Mouse (Mus musculus): Measurements from ENCODE around the gene Mllt10. TPM values are rescaled to one million over a fixed set of nuclear protein-coding genes. Genes with fewer than 3 reads are reported as not detected.

Mllt10 gene
- polyA plus RNA-seq, 2 experiments: 14.4 to 16.4 TPM

DNA sequence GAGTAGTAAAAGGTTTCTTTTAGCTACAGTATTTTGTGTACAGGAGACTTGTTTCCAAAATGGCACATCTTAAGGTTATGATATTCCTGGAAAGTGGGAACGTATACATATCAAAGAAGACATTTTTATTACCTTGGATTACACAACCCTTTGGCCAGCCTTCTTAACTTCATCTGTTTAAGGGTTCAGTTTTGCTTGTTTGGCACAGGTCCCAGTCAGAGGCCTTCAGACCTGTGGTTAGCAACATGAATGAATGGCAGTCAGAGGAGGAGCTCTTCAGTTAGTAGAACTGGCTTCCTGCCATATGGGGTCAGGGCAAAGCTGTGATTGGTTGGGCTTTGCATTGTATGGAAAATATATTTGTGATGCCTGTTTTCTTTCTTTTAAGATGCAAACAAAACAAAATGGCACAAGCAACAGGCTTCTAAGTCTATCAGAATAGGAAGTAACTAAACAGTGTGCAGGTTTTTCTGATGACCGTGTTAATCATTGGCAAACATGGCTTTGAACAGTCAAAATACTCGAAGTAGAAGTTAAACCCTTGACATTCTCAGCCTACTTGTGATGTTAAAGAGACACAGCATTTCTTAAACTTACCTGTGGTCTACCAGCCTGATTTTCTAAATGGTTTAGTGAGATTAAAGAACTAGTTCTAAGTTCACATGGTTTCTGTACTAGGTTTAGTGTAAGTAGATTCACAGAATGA lies 140.8 kb downstream of the Mllt10 start:
- no peak overlapping the region for H3K9ac ChIP-seq (replicated peaks)
- no peaks in the 10 kb centered on the region for H3K27me3 ChIP-seq (ENCODE audit: control insufficient read depth, insufficient read depth, low read length)
- DNase-seq (ENCODE audit: low read depth in 3 of 3, low spot score in 3 of 3) (no peak), ATAC-seq (ENCODE audit: insufficient read depth) (no peak)
- no peaks in the 10 kb centered on the region for H3K4me1 ChIP-seq (replicated peaks; ENCODE audit: control insufficient read depth in 2 of 2, insufficient read depth in 2 of 2, low read length in 1 of 2)
- whole genome bisulfite sequencing (ENCODE audit: insufficient replicate concordance): 72% methylated on average over 3 of the region's 3 CpGs
- no peak overlapping the region for H3K4me2 ChIP-seq (ENCODE audit: low read depth)
- TF ChIP-seq EP300 (IDR thresholded peaks at IDR 0.05; ENCODE audit: low read depth): no peak
- TF ChIP-seq CTCF (IDR thresholded peaks at IDR 0.05; ENCODE audit: low read depth): no peak
- H3K36me3 ChIP-seq (replicated peaks; ENCODE audit: control insufficient read depth, insufficient read depth, low read depth): peaks cover 16% of the 10 kb centered on the region
- H3K27ac ChIP-seq: no peak overlapping the region
- no peak overlapping the region for H3K4me3 ChIP-seq (ENCODE audit: insufficient read depth in 1 of 2, low read depth in 2 of 2, low read length in 2 of 2)
- H3K9me3 ChIP-seq (ENCODE audit: control insufficient read depth, low read length): no peaks in the 10 kb centered on the region

DNA sequence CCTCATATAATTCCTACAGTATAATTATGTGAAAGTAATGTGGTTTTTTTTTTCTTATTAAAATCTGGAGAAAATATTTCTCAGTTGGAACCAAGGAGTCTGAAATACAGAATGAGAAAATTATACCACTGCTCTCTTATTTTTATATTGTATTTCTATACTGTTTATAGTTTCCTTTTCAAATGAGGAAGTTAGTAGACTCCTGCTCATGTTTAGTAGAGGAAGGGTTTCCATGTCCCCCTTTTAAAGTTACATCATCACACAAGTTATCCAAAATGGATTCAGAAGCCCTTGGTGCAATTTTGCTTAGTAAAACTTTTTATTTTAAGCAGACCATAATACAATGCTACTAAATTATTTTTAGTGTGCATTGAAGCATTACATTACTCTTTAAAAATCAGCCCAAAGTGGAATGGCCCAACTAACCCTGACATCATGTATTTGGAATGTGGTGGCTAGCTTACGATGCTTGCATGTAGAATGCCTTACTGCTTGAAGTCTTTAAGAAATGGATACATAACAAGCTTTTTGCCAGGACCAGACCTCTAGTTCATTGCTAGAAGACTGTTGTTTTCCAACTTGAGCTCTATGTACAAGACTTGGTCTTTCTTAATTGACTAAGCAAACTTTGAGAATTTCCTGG lies 146.9 kb downstream of the Mllt10 start:
- no peak for ATAC-seq (ENCODE audit: insufficient read depth)
- no peak overlapping the region for H3K4me3 ChIP-seq (ENCODE audit: insufficient read depth in 1 of 2, low read depth in 2 of 2, low read length in 2 of 2)
- no peaks in the 10 kb centered on the region for H3K9me3 ChIP-seq (ENCODE audit: control insufficient read depth, low read length)
- no peak overlapping the region for H3K27ac ChIP-seq
- DNase-seq (ENCODE audit: low read depth in 3 of 3, low spot score in 3 of 3): no peak
- peaks cover 34% of the 10 kb centered on the region for H3K36me3 ChIP-seq (replicated peaks; ENCODE audit: control insufficient read depth, insufficient read depth, low read depth)
- H3K4me1 ChIP-seq (replicated peaks; ENCODE audit: control insufficient read depth in 2 of 2, insufficient read depth in 2 of 2, low read length in 1 of 2): no peaks in the 10 kb centered on the region
- H3K9ac ChIP-seq (replicated peaks): no peak overlapping the region
- H3K4me2 ChIP-seq (ENCODE audit: low read depth): no peak overlapping the region
- no peak for TF ChIP-seq CTCF (IDR thresholded peaks at IDR 0.05; ENCODE audit: low read depth)
- no peak for TF ChIP-seq EP300 (IDR thresholded peaks at IDR 0.05; ENCODE audit: low read depth)
- H3K27me3 ChIP-seq (ENCODE audit: control insufficient read depth, insufficient read depth, low read length): no peaks in the 10 kb centered on the region
- 91% methylated on average over 1 of the region's 1 CpGs for WGBS (ENCODE audit: insufficient replicate concordance)

DNA sequence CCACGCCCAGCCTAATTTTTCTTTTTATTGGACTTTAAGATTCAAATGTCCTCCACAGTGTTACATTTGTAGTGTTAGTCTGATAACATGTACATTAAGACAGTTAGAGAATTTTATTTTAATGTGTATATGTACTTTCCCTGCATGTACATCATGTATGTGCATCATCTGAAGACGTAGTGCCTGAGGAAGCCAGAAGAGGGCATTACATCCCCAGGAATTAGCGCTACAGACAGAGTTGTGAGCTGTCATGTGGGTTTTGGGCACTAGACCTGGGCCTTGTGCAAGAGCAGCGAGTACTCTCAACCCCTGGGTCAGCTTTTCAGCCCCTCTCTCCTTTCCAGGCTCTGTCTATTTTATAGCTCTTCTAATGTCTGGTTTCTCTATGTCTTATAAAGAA lies 147.9 kb downstream of the Mllt10 start:
- WGBS (ENCODE audit: insufficient replicate concordance): 86% methylated on average over 4 of the region's 4 CpGs
- H3K4me2 ChIP-seq (ENCODE audit: low read depth): no peak overlapping the region
- TF ChIP-seq EP300 (IDR thresholded peaks at IDR 0.05; ENCODE audit: low read depth): no peak
- peak; percentile 34 for TF ChIP-seq CTCF (IDR thresholded peaks at IDR 0.05; ENCODE audit: low read depth)
- no peak overlapping the region for H3K27ac ChIP-seq
- ATAC-seq (ENCODE audit: insufficient read depth) (no peak), DNase-seq (ENCODE audit: low read depth in 3 of 3, low spot score in 3 of 3) (no peak)
- H3K4me3 ChIP-seq (ENCODE audit: insufficient read depth in 1 of 2, low read depth in 2 of 2, low read length in 2 of 2): no peak overlapping the region
- H3K9ac ChIP-seq (replicated peaks): no peak overlapping the region
- peaks cover 33% of the 10 kb centered on the region for H3K36me3 ChIP-seq (replicated peaks; ENCODE audit: control insufficient read depth, insufficient read depth, low read depth)
- no peaks in the 10 kb centered on the region for H3K27me3 ChIP-seq (ENCODE audit: control insufficient read depth, insufficient read depth, low read length)
- no peaks in the 10 kb centered on the region for H3K4me1 ChIP-seq (replicated peaks; ENCODE audit: control insufficient read depth in 2 of 2, insufficient read depth in 2 of 2, low read length in 1 of 2)
- no peaks in the 10 kb centered on the region for H3K9me3 ChIP-seq (ENCODE audit: control insufficient read depth, low read length)

GRCm38 (mm10) chr2:18205118-18205517 lies 150.1 kb downstream of the Mllt10 start:
- Histone ChIP-seq H3K27me3 (ENCODE audit: control insufficient read depth, insufficient read depth, low read length) (no peaks in the 10 kb centered on the region), H3K27ac (no peak overlapping the region), H3K9me3 (ENCODE audit: control insufficient read depth, low read length) (no peaks in the 10 kb centered on the region), H3K4me1 (replicated peaks; ENCODE audit: control insufficient read depth in 2 of 2, insufficient read depth in 2 of 2, low read length in 1 of 2) (no peaks in the 10 kb centered on the region), H3K4me3 (ENCODE audit: insufficient read depth in 1 of 2, low read depth in 2 of 2, low read length in 2 of 2) (no peak overlapping the region), H3K36me3 (replicated peaks; ENCODE audit: control insufficient read depth, insufficient read depth, low read depth) (peaks cover 47% of the 10 kb centered on the region), H3K4me2 (ENCODE audit: low read depth) (no peak overlapping the region), H3K9ac (replicated peaks) (no peak overlapping the region)
- TF ChIP-seq EP300 (IDR thresholded peaks at IDR 0.05; ENCODE audit: low read depth) (no peak), CTCF (IDR thresholded peaks at IDR 0.05; ENCODE audit: low read depth) (peak; percentile 80)
- peak; percentile 51; the same call in 1 of the 2 replicates for ATAC-seq (ENCODE audit: insufficient read depth)
- WGBS (ENCODE audit: insufficient replicate concordance): 77% methylated on average over 3 of the region's 3 CpGs
- peak; percentile 3 to 33 (median 24) for DNase-seq (ENCODE audit: low read depth in 3 of 3, low spot score in 3 of 3)

DNA sequence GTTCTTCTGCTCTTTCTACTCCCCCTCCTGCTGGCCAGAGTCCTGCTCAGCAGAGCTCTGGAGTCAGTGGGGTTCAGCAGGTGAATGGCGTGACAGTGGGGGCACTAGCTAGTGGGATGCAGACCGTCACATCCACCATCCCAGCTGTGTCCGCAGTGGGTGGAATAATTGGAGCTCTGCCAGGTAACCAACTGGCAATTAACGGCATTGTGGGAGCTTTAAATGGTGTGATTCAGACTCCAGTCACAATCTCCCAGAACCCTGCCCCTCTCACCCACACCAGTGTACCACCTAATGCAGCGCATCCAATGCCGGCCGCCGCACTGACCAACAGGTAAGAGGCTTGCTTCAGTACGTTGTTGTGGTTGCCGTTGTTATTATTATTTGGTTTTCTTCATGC lies 151.8 kb downstream of the Mllt10 start:
- H3K9ac ChIP-seq (replicated peaks): no peak overlapping the region
- no peaks in the 10 kb centered on the region for H3K4me1 ChIP-seq (replicated peaks; ENCODE audit: control insufficient read depth in 2 of 2, insufficient read depth in 2 of 2, low read length in 1 of 2)
- H3K4me3 ChIP-seq (ENCODE audit: insufficient read depth in 1 of 2, low read depth in 2 of 2, low read length in 2 of 2): no peak overlapping the region
- TF ChIP-seq EP300 (IDR thresholded peaks at IDR 0.05; ENCODE audit: low read depth): no peak
- TF ChIP-seq CTCF (IDR thresholded peaks at IDR 0.05; ENCODE audit: low read depth): no peak
- no peaks in the 10 kb centered on the region for H3K9me3 ChIP-seq (ENCODE audit: control insufficient read depth, low read length)
- no peak for DNase-seq (ENCODE audit: low read depth in 3 of 3, low spot score in 3 of 3)
- WGBS (ENCODE audit: insufficient replicate concordance): 89% methylated on average over 10 of the region's 10 CpGs
- peaks cover 56% of the 10 kb centered on the region for H3K36me3 ChIP-seq (replicated peaks; ENCODE audit: control insufficient read depth, insufficient read depth, low read depth)
- no peak overlapping the region for H3K27ac ChIP-seq
- ATAC-seq (ENCODE audit: insufficient read depth): no peak
- H3K4me2 ChIP-seq (ENCODE audit: low read depth): no peak overlapping the region
- no peaks in the 10 kb centered on the region for H3K27me3 ChIP-seq (ENCODE audit: control insufficient read depth, insufficient read depth, low read length)

Data from liver, embryonic 14.5 days (tissue).